Mouse (Mus musculus) MEL (cell line): Measurements from ENCODE around the gene Abhd12b. TPM values are rescaled to one million over a fixed set of nuclear protein-coding genes. Genes with fewer than 3 reads are reported as not detected.

ENCODE experiments used
- DNase-seq: peaks from one replicate; pipeline ENCODE4 v3.0.0; 2011; ENCODE audit warnings: low read depth, low spot score
- H3K27ac ChIP-seq: 2 replicates; pipeline ENCODE4 v1.5.1; 2012; ENCODE audit warnings: low read depth, mild to moderate bottlenecking, control low read depth, low read length, moderate library complexity; ENCODE audit not compliant: control insufficient read depth
- H3K27me3 ChIP-seq, 2 experiments: fragments of 150-350 bp in 1 of 2; sonication (generic) in 1 of 2; 2 replicates each; pipeline ENCODE4 v1.6.1; 2012; ENCODE audit warnings: low read length in 2 of 2, mild to moderate bottlenecking in 2 of 2, improper control_type of control experiment in 1 of 2, moderate library complexity in 1 of 2; ENCODE audit not compliant: insufficient read depth in 2 of 2, control insufficient read depth in 1 of 2
- H3K36me3 ChIP-seq, 2 experiments: 2 replicates each; pipeline ENCODE4 v1.6.1; 2012 to 2014; ENCODE audit warnings: low read length in 2 of 2, improper control_type of control experiment in 1 of 2, inconsistent platforms in 1 of 2, mild to moderate bottlenecking in 1 of 2; ENCODE audit not compliant: insufficient read depth in 2 of 2, control insufficient read depth in 1 of 2
- H3K4me1 ChIP-seq, 2 experiments: fragments of 150-350 bp in 1 of 2; sonication (generic) in 1 of 2; 2 replicates each; pipeline ENCODE4 v1.6.1; 2012; ENCODE audit warnings: low read length in 2 of 2, improper control_type of control experiment in 1 of 2, mild to moderate bottlenecking in 1 of 2; ENCODE audit not compliant: insufficient read depth in 2 of 2, control insufficient read depth in 1 of 2
- H3K4me3 ChIP-seq, 2 experiments: fragments of 150-350 bp in 1 of 2; sonication (generic) in 1 of 2; 2 replicates each; pipeline ENCODE4 v1.5.1; 2012; ENCODE audit warnings: low read depth in 2 of 2, low read length in 2 of 2, mild to moderate bottlenecking in 2 of 2, moderate library complexity in 2 of 2, control low read depth in 1 of 2, improper control_type of control experiment in 1 of 2; ENCODE audit not compliant: control insufficient read depth in 1 of 2, insufficient read depth in 1 of 2
- H3K79me2 ChIP-seq: 2 replicates; pipeline ENCODE4 v1.6.1; 2012; ENCODE audit warnings: mild to moderate bottlenecking, low read length, moderate library complexity; ENCODE audit not compliant: control insufficient read depth, poor library complexity, insufficient read depth
- H3K9ac ChIP-seq: 2 replicates; pipeline ENCODE4 v1.6.1; 2012; ENCODE audit warnings: low read depth, mild to moderate bottlenecking, control low read depth, low read length, moderate library complexity; ENCODE audit not compliant: control insufficient read depth, poor library complexity, severe bottlenecking
- H3K9me3 ChIP-seq: fragments of 150-350 bp; sonication (generic); replicated peaks from 2 replicates; pipeline ENCODE4 v1.6.1; 2012; ENCODE audit warnings: mild to moderate bottlenecking, low read length, improper control_type of control experiment, moderate library complexity; ENCODE audit not compliant: insufficient read depth
- CHD1 ChIP-seq: IDR thresholded peaks from 2 replicates; pipeline ENCODE4 v1.6.1; 2012; ENCODE audit warnings: low read depth, mild to moderate bottlenecking, inconsistent platforms, low read length, improper control_type of control experiment
- CHD2 ChIP-seq: IDR thresholded peaks from 2 replicates; pipeline ENCODE4 v1.6.1; 2011; ENCODE audit warnings: low read length, improper control_type of control experiment
- CTCF ChIP-seq, 3 experiments: IDR thresholded peaks in 2 of 3; conservative IDR thresholded peaks in 1 of 3; 2 replicates each; pipeline ENCODE4 v1.5.1; 2011 to 2012; ENCODE audit warnings: low read length in 3 of 3, low read depth in 2 of 3, mild to moderate bottlenecking in 2 of 3, improper control_type of control experiment in 1 of 3, inconsistent platforms in 1 of 3, mixed read lengths in 1 of 3, moderate library complexity in 1 of 3; ENCODE audit not compliant: control insufficient read depth in 1 of 3, insufficient read depth in 1 of 3, poor library complexity in 1 of 3, severe bottlenecking in 1 of 3
- EP300 ChIP-seq, 2 experiments: IDR thresholded peaks; 2 replicates each; pipeline ENCODE4 v1.6.1; 2011; ENCODE audit warnings: improper control_type of control experiment in 2 of 2, low read length in 2 of 2, low read depth in 1 of 2, mild to moderate bottlenecking in 1 of 2
- GABPA ChIP-seq: IDR thresholded peaks from 2 replicates; pipeline ENCODE4 v1.6.1; 2012; ENCODE audit warnings: low read depth, mild to moderate bottlenecking, inconsistent platforms, low read length, improper control_type of control experiment, moderate library complexity
- GATA1 ChIP-seq: IDR thresholded peaks from 2 replicates; pipeline ENCODE4 v1.6.1; 2011; ENCODE audit warnings: low read depth, low read length, improper control_type of control experiment
- MAZ ChIP-seq: IDR thresholded peaks from 2 replicates; pipeline ENCODE4 v1.6.1; 2012; ENCODE audit warnings: low read depth, mild to moderate bottlenecking, inconsistent platforms, low read length, improper control_type of control experiment
- MEF2A ChIP-seq: IDR thresholded peaks from 2 replicates; pipeline ENCODE4 v1.6.1; 2014; ENCODE audit warnings: low read depth, mild to moderate bottlenecking, inconsistent platforms, low read length, improper control_type of control experiment; ENCODE audit not compliant: poor library complexity, insufficient replicate concordance, severe bottlenecking; ENCODE audit errors: extremely low read depth
- MYB ChIP-seq: IDR thresholded peaks from 2 replicates; pipeline ENCODE4 v1.6.1; 2011; ENCODE audit warnings: mild to moderate bottlenecking, low read depth, low read length, improper control_type of control experiment
- MYC ChIP-seq: IDR thresholded peaks from 2 replicates; pipeline ENCODE4 v1.6.1; 2011; ENCODE audit warnings: low read depth, mild to moderate bottlenecking, low read length, improper control_type of control experiment, moderate library complexity
- POLR2A ChIP-seq, 2 experiments: IDR thresholded peaks; 2 replicates each; pipeline ENCODE4 v1.6.1; 2011 to 2012; ENCODE audit warnings: low read length in 2 of 2, mild to moderate bottlenecking in 2 of 2, control low read depth in 1 of 2, improper control_type of control experiment in 1 of 2, low read depth in 1 of 2, moderate library complexity in 1 of 2; ENCODE audit not compliant: control insufficient read depth in 1 of 2, insufficient read depth in 1 of 2, poor library complexity in 1 of 2
- POLR2AphosphoS2 ChIP-seq: IDR thresholded peaks from 2 replicates; pipeline ENCODE4 v1.6.1; 2011; ENCODE audit warnings: low read length, improper control_type of control experiment
- RAD21 ChIP-seq: IDR thresholded peaks from 2 replicates; pipeline ENCODE4 v1.6.1; 2011; ENCODE audit warnings: mild to moderate bottlenecking, low read depth, low read length, improper control_type of control experiment
- RCOR1 ChIP-seq: IDR thresholded peaks from 2 replicates; pipeline ENCODE4 v1.6.1; 2012; ENCODE audit warnings: low read depth, mild to moderate bottlenecking, inconsistent platforms, low read length, improper control_type of control experiment
- TAL1 ChIP-seq: IDR thresholded peaks from 2 replicates; pipeline ENCODE4 v1.6.1; 2012; ENCODE audit warnings: mild to moderate bottlenecking, inconsistent platforms, low read length, moderate library complexity, mixed read lengths
- TBP ChIP-seq: IDR thresholded peaks from 2 replicates; pipeline ENCODE4 v1.8.0; 2011; ENCODE audit warnings: low read depth, low read length, improper control_type of control experiment
- TCF12 ChIP-seq: IDR thresholded peaks from 2 replicates; pipeline ENCODE4 v1.6.1; 2014; ENCODE audit warnings: low read depth, mild to moderate bottlenecking, inconsistent platforms, low read length, improper control_type of control experiment, moderate library complexity
- USF1 ChIP-seq: IDR thresholded peaks from 2 replicates; pipeline ENCODE4 v1.6.1; 2014; ENCODE audit warnings: low read depth, mild to moderate bottlenecking, inconsistent platforms, low read length, improper control_type of control experiment, moderate library complexity
- USF2 ChIP-seq, 2 experiments: IDR thresholded peaks; 2 replicates each; pipeline ENCODE4 v1.6.1; 2011 to 2012; ENCODE audit warnings: improper control_type of control experiment in 2 of 2, low read length in 2 of 2, borderline replicate concordance in 1 of 2, inconsistent platforms in 1 of 2, low read depth in 1 of 2, mild to moderate bottlenecking in 1 of 2; ENCODE audit not compliant: insufficient read depth in 1 of 2
- polyA plus RNA-seq, 2 experiments: library from polyadenylated mRNA; stranded (reverse) in 1 of 2; unstranded in 1 of 2; fragments of >175 nt in 1 of 2; fragments of >200 nt in 1 of 2; gene quantifications; 2 replicates each; pipeline versions ENCODE4 v1.2.1 to v1.2.4; 2012; ENCODE audit warnings: low replicate concordance in 2 of 2, low read depth in 1 of 2; ENCODE audit not compliant: insufficient read length in 2 of 2, insufficient read depth in 1 of 2, missing spikeins in 1 of 2
- total RNA-seq: library from RNA; depleted of rRNA; stranded (reverse); fragments of 300-350 nt; gene quantifications from 2 replicates; pipeline ENCODE4 v1.2.3, GENCODE M21; 2012

The Abhd12b gene
- total and polyA plus RNA-seq, 3 experiments = not detected

GRCm38 (mm10) chr12:70112090-70112383, 41.9 kb upstream of the Abhd12b start:
- no peak for DNase-seq
- Histone ChIP-seq H3K4me3 (peak overlapping the region; percentile 83), H3K4me1 (peaks cover 4 to 11% of the 10 kb centered on the region in 2 experiments), H3K27ac (no peak overlapping the region), H3K36me3 (peaks cover 0 to 21% of the 10 kb centered on the region in 2 experiments; a peak in 2 of 4 replicates), H3K79me2 (peaks cover 36% of the 10 kb centered on the region), H3K9me3 (no peaks in the 10 kb centered on the region), H3K27me3 (no peaks in the 10 kb centered on the region), H3K9ac (peak overlapping the region; percentile 99)
- TF ChIP-seq CHD1 (no peak), USF2 (IDR thresholded peaks at IDR 0.05; ENCODE audit: borderline replicate concordance in 1 of 2, insufficient read depth in 1 of 2, low read depth in 1 of 2, low read length in 2 of 2) (no peak), POLR2A (IDR thresholded peaks at IDR 0.05; ENCODE audit: control insufficient read depth in 1 of 2, insufficient read depth in 1 of 2, low read depth in 1 of 2, low read length in 2 of 2, poor library complexity in 1 of 2) (no peak), CHD2 (no peak), TBP (no peak), MAZ (no peak), GABPA (no peak), RAD21 (no peak), MEF2A (no peak), RCOR1 (no peak), TAL1 (no peak), TCF12 (no peak), POLR2AphosphoS2 (no peak), MYC (no peak), GATA1 (no peak), MYB (no peak)

- H3K9me3 ChIP-seq = no peaks in the 10 kb centered on the region
- no peak within 1 kb of the TSS for H3K9ac ChIP-seq
- H3K36me3 ChIP-seq = peaks cover 0 to 11% of the 10 kb centered on the region in 2 experiments; a peak in 2 of 4 replicates
- no peak within 1 kb of the TSS for H3K4me3 ChIP-seq
- H3K79me2 ChIP-seq = peaks cover 23% of the 10 kb centered on the region
- H3K27ac ChIP-seq = no peak within 1 kb of the TSS
- TF ChIP-seq CHD1 (no peak), USF1 (no peak), CTCF (IDR thresholded peaks at IDR 0.05 in 2 of 3, conservative IDR thresholded peaks at IDR 0.05 in 1 of 3; ENCODE audit: control insufficient read depth in 1 of 3, insufficient read depth in 1 of 3, low read depth in 2 of 3, low read length in 3 of 3, poor library complexity in 1 of 3, severe bottlenecking in 1 of 3) (no peak), EP300 (IDR thresholded peaks at IDR 0.05; ENCODE audit: low read depth in 1 of 2, low read length in 2 of 2) (no peak)
- H3K27me3 ChIP-seq = no peaks in the 10 kb centered on the region
- H3K4me1 ChIP-seq = peaks cover 3 to 4% of the 10 kb centered on the region in 2 experiments; a peak in 3 of 4 replicates
- DNase-seq = no peak
Measured at GRCm38 (mm10) chr12:70113351-70113750, 40.6 kb upstream of the Abhd12b start, which contains the start of gene Nin. Gene Nin (minus strand): TSS chr12:70113717.
